Mouse (Mus musculus) midbrain, embryonic 12.5 days (tissue): Measurements from ENCODE around the gene Gm11983. TPM values are rescaled to one million over a fixed set of nuclear protein-coding genes. Genes with fewer than 3 reads are reported as not detected.
A peak's percentile ranks its signal among the peaks of the same experiment; 100 is the strongest.
"Not testable (repeated sequence)": the region's sequence is repeated elsewhere in the genome, so short reads cannot be mapped to it uniquely, and the experiment has no call there.

ENCODE experiments used
- ATAC-seq: fragments of 200-750 bp; cut with Nextera tagmentation; 2 replicates; pipeline ENCODE4 v1.8.0; 2017; ENCODE audit warnings: low read depth, moderate TSS enrichment, moderate library complexity; ENCODE audit not compliant: low FRiP score
- H3K27ac ChIP-seq: fragments of 300-500 bp; sonication (generic); replicated peaks from 2 replicates; pipeline ENCODE4 v1.5.1; 2016; ENCODE audit warnings: mild to moderate bottlenecking
- H3K27me3 ChIP-seq: fragments of 300-500 bp; sonication (generic); 2 replicates; pipeline ENCODE4 v1.6.1; 2016; ENCODE audit warnings: mild to moderate bottlenecking
- H3K36me3 ChIP-seq: fragments of 300-500 bp; sonication (generic); 2 replicates; pipeline ENCODE4 v1.6.1; 2016
- H3K4me1 ChIP-seq: fragments of 300-500 bp; sonication (generic); 2 replicates; pipeline ENCODE4 v1.6.1; 2016
- H3K4me2 ChIP-seq: fragments of 300-500 bp; sonication (generic); replicated peaks from 2 replicates; pipeline ENCODE4 v1.6.1; 2016; ENCODE audit warnings: mild to moderate bottlenecking, moderate library complexity
- H3K4me3 ChIP-seq: fragments of 300-500 bp; sonication (generic); 2 replicates; pipeline ENCODE4 v1.5.1; 2016; ENCODE audit warnings: mild to moderate bottlenecking
- H3K9ac ChIP-seq: fragments of 300-500 bp; sonication (generic); replicated peaks from 2 replicates; pipeline ENCODE4 v1.6.1; 2016; ENCODE audit warnings: mild to moderate bottlenecking, moderate library complexity
- H3K9me3 ChIP-seq: fragments of 300-500 bp; sonication (generic); 2 replicates; pipeline ENCODE4 v1.6.1; 2016; ENCODE audit warnings: mild to moderate bottlenecking
- WGBS: fragments of 180-500 bp; shearing (Covaris S2); methylation state at CpG from one replicate; pipeline ENCODE4 v1.1.7; 2016; 5-methylcytosine and 5-hydroxymethylcytosine counted together
- polyA plus RNA-seq: library from polyadenylated mRNA; unstranded; fragments of >200 nt; fragmentation: Nextera tagmentation; extraction: Ambion mirVana; gene quantifications from 2 replicates; pipeline ENCODE4 v1.2.1, GENCODE M21; 2016

Gm11983 gene
- not detected in 2 replicates for polyA plus RNA-seq

DNA sequence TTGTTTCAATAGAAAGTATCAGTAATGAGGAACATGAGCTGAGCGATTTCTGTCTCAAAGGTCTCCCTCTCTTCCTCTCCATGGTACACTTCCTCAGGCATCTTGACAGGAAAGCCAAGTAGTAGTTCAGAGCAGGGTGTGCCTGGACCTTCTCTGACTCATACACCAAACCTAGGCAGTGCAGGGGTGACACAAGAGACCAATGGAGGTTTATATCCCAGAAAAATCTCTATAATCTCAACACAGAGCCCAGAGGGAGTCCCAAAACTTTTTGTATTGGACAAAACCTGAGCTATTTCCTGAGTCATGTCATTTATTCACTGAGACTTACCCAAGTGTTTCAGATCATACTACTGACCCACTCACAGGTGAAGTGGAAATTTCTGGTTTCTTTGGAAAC is at the start of gene Gm11983:
TSS of gene Gm11983 (minus strand) at position 101 of the 400 bp plus-strand sequence.
- Histone ChIP-seq H3K27ac (no peak within 1 kb of the TSS), H3K4me2 (no peak within 1 kb of the TSS), H3K36me3 (no peaks in the 10 kb centered on the region), H3K27me3 (no peaks in the 10 kb centered on the region), H3K4me3 (no peak within 1 kb of the TSS), H3K9me3 (no peaks in the 10 kb centered on the region), H3K9ac (no peak within 1 kb of the TSS), H3K4me1 (no peaks in the 10 kb centered on the region)
- ATAC-seq: no peak
- 93% methylated on average over 1 of the region's 1 CpGs for WGBS

DNA sequence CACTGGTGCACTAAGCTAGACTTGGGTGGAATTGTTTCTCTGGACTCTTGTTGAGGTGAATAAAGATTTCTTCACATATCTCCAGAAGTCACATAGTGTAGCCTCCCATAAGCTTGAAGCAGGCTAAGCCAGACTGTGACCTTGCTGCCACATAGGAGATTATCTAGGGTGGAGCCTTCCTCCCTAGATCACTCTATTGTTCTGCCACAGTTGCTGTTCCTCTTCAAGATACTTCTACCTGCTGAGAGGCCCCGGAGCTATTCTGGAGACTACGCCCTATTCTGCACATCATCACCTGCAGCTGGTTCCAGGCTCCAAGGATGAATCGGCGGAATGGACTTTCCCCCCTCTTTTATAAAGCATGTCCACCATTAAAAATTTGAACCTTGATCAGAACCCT is 45.6 kb upstream of the Gm11983 start:
- H3K4me3 ChIP-seq, H3K36me3 ChIP-seq, H3K4me2 ChIP-seq, H3K27ac ChIP-seq, ATAC-seq, H3K4me1 ChIP-seq, H3K9me3 ChIP-seq, H3K27me3 ChIP-seq, H3K9ac ChIP-seq: not testable (repeated sequence)
- 95% methylated on average over 4 of the region's 4 CpGs for WGBS

DNA sequence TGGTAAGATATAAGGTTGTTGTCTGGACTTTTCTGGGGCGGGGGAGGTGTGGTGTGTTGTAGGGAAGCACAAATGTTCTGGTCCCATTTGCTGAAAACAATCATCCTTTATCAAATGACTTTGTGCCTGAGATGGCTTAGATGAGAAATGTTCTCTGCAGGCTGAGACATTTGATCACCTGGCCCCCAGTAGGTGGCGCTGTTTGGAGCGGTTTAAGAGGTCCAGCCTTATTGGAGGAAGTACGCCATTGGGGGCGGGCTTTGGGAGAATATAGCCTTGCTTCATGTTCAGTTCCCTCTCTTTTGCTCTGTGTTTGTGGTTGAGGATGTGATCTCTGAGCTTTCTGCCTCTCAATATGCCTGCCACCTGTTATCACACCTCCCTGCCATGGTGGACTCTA is 44.2 kb upstream of the Gm11983 start:
- Histone ChIP-seq H3K36me3 (no peaks in the 10 kb centered on the region), H3K4me1 (no peaks in the 10 kb centered on the region), H3K27ac (no peak overlapping the region), H3K4me3 (no peak overlapping the region), H3K4me2 (no peak overlapping the region), H3K9me3 (no peaks in the 10 kb centered on the region), H3K9ac (no peak overlapping the region), H3K27me3 (no peaks in the 10 kb centered on the region)
- no peak for ATAC-seq
- WGBS: 52% methylated on average over 5 of the region's 5 CpGs

DNA sequence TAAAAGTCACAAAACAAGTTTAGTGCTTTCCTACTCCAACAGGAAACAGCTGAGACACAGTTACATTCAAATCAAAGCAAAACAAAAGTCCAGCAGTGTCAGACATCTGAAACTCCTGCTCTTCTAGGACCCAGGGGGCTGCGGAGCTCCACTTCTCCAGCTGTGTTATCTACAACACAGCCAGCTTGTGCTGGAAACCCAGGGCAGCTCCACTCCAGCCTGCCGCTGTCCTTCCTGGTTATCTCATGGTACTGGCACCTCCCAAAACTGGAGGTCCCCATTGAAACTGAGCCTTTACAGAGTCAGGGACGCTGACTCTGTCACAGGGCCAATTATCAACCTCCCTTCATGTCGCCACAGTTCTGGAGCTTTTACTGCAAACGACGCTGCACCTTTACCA is 40.3 kb upstream of the Gm11983 start:
- no peaks in the 10 kb centered on the region for H3K4me1 ChIP-seq
- ATAC-seq: no peak
- no peaks in the 10 kb centered on the region for H3K9me3 ChIP-seq
- H3K36me3 ChIP-seq: no peaks in the 10 kb centered on the region
- H3K4me2 ChIP-seq: no peak overlapping the region
- no peak overlapping the region for H3K4me3 ChIP-seq
- H3K9ac ChIP-seq: no peak overlapping the region
- WGBS: 82% methylated on average over 6 of the region's 6 CpGs
- no peaks in the 10 kb centered on the region for H3K27me3 ChIP-seq
- no peak overlapping the region for H3K27ac ChIP-seq

DNA sequence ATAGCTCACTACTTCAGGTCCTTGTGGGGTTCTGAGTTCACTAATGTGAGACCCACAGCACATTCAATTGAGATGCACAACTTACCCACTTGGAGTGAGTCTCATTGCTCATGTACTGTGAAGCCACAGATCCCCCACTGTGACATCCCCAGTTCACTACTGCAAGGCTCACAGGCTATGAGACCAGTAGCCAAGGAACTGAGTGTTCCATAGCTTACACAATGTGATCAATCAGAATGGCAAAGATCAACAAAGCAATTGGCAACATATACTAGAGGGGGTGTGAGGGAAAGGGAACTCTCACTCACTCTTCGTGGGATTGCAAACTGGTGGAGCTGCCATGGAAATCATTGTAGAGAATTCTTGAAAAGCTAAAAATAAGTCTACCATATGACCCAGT is 33.5 kb upstream of the Gm11983 start:
- Histone ChIP-seq H3K36me3 (no peaks in the 10 kb centered on the region), H3K9me3 (no peaks in the 10 kb centered on the region), H3K4me1 (no peaks in the 10 kb centered on the region), H3K4me2 (no peak overlapping the region), H3K27me3 (no peaks in the 10 kb centered on the region), H3K4me3 (no peak overlapping the region), H3K27ac (no peak overlapping the region), H3K9ac (no peak overlapping the region)
- WGBS: 82% methylated on average over 1 of the region's 1 CpGs
- ATAC-seq: no peak

DNA sequence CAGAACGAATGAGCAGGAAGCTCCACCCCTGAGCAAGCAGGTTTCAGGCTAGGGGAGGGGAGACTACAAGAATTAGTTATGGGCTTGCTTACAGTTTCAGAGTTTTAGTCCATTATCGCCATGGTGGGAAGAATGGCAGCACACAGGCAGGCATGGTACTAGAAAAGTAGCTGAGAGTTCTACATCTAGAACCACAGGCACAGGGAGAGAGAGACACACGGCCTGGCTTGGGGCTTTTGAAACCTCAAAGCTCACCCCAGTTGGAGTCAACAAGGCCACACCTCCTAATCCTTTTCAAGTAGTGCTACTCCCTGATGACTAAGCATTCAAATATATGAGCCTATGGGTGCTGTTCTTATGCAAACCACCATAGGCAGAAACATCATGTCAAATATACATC is 28.1 kb upstream of the Gm11983 start:
- Histone ChIP-seq H3K4me1 (peaks cover 6% of the 10 kb centered on the region), H3K4me2 (no peak overlapping the region), H3K9me3 (no peaks in the 10 kb centered on the region), H3K27ac (no peak overlapping the region), H3K27me3 (no peaks in the 10 kb centered on the region), H3K36me3 (no peaks in the 10 kb centered on the region), H3K4me3 (no peak overlapping the region), H3K9ac (no peak overlapping the region)
- WGBS: 87% methylated on average over 3 of the region's 3 CpGs
- ATAC-seq: no peak

DNA sequence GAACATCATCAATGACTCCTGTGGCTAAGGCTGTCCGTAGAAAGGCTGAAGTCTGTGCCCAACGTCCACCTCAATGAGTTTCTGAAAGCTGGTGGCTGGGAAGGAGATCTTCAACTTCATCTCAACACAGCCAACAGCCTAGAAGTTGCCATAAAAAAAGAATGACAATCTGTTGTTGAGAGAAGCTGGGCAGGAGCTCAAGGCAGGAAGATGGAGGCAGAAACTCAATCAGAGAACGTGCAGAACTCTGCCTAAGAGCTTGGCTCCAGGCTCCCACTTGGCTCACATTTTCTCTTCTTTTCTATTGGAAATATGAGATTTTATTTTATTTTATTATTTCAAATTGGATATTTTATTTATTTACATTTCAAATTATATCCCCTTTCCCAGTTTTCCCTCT is 24.7 kb upstream of the Gm11983 start:
- H3K36me3 ChIP-seq: no peaks in the 10 kb centered on the region
- no peak overlapping the region for H3K4me2 ChIP-seq
- no peaks in the 10 kb centered on the region for H3K9me3 ChIP-seq
- H3K27ac ChIP-seq: no peak overlapping the region
- no peak for ATAC-seq
- no peaks in the 10 kb centered on the region for H3K27me3 ChIP-seq
- 91% methylated on average over 3 of the region's 3 CpGs for WGBS
- H3K4me1 ChIP-seq: peaks cover 22% of the 10 kb centered on the region
- no peak overlapping the region for H3K9ac ChIP-seq
- H3K4me3 ChIP-seq: no peak overlapping the region

DNA sequence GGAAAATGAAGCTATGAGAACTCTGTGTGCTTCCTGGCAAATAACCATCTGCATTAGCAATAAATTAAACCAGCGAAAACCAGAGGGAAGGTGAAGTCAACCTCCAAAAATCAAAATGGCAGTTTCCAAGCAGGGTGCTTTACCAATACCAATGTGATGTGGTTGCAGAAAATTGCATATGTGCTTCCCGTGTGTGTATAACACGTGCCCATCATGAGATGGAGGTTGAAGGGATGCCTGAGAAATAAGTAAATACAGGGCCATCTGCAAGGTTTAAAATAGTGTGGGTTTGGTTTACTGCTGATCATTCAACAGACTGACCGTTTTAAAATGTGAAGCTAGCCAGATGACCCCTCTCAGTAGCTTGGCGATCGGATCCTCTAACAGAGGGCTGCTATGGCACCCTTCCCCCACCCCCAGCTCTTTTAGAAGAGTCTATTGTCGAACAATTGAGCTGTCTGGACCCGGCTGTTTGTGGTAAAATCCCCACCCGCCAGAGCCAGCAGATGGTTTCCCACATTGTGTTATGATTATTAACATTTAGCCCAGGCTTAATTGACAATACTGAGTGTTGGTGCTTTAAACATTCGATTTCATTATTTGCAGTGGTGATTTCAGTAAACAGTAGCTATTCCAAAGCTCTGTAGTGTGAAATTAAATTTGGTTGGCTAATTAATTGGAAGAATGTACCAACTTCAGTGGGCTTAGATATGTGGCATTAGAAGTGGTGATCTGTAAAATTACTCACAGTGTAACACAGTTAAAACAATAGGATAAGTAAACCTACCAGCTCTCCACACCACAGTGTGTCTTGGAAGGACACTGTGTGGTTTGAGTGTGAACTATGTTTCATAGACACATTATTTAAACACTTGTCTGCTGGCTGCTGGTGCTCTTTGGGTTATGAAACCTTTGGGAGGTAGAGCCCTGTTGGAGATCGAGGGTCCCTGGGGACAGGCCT is 22.7 kb upstream of the Gm11983 start:
- peak; percentile 94 for ATAC-seq
- 27% methylated on average over 11 of the region's 11 CpGs for WGBS
- H3K9ac ChIP-seq: no peak overlapping the region
- H3K4me1 ChIP-seq: peaks cover 22% of the 10 kb centered on the region
- no peak overlapping the region for H3K4me3 ChIP-seq
- H3K4me2 ChIP-seq: 0 out of 2 replicates have a peak overlapping the region, but pooled peaks have one; percentile 18
- no peaks in the 10 kb centered on the region for H3K27me3 ChIP-seq
- H3K9me3 ChIP-seq: no peaks in the 10 kb centered on the region
- H3K27ac ChIP-seq: peak overlapping the region; percentile 69
- no peaks in the 10 kb centered on the region for H3K36me3 ChIP-seq

DNA sequence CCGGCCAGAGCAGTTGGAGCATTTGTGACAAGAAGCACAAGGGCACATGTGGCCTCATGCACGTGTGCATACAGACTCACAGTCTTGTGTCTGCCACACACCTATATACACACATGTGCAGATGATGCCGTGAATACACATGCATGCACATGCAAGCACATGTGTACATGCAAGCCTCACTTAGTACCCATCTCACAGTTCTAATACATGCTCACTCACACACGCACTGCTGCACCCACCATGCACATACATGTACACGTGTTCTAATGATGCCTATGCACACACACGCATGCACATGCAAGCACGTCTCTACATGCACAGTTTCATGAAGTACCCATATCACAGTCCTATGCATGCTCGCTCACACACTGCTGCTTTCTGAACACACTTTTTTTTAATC is 21.6 kb upstream of the Gm11983 start:
- no peaks in the 10 kb centered on the region for H3K9me3 ChIP-seq
- H3K27me3 ChIP-seq: no peaks in the 10 kb centered on the region
- no peaks in the 10 kb centered on the region for H3K36me3 ChIP-seq
- no peak for ATAC-seq
- no peak overlapping the region for H3K4me2 ChIP-seq
- H3K27ac ChIP-seq: 0 out of 2 replicates have a peak overlapping the region, but pooled peaks have one; percentile 69
- peaks cover 22% of the 10 kb centered on the region for H3K4me1 ChIP-seq
- H3K4me3 ChIP-seq: no peak overlapping the region
- 88% methylated on average over 8 of the region's 8 CpGs for WGBS
- no peak overlapping the region for H3K9ac ChIP-seq

DNA sequence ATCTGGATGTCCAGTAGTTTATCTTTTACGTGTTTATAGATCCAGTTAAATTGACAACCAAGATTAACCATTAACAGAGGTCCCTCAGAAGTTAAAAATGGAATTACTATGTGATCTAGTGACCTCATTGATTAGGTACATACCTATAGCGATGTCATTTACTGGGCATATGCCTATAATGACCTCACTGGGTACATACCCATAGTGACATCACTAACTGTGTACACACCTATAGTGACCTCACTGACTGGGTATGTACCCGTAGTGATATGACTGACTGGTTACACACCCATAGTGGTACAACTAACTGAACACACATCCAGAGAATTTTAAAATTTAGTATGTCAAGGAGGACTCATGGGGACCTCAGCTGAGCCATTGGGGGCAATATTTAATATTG is 18.5 kb upstream of the Gm11983 start:
- H3K9me3 ChIP-seq: 0 out of 2 replicates have a peak, but pooled peaks cover 2% of the 10 kb centered on the region
- ATAC-seq: no peak
- H3K9ac ChIP-seq: no peak overlapping the region
- no peaks in the 10 kb centered on the region for H3K27me3 ChIP-seq
- WGBS: 85% methylated on average over 3 of the region's 3 CpGs
- no peak overlapping the region for H3K27ac ChIP-seq
- H3K4me2 ChIP-seq: no peak overlapping the region
- H3K4me3 ChIP-seq: no peak overlapping the region
- H3K36me3 ChIP-seq: no peaks in the 10 kb centered on the region
- peaks cover 20% of the 10 kb centered on the region for H3K4me1 ChIP-seq

DNA sequence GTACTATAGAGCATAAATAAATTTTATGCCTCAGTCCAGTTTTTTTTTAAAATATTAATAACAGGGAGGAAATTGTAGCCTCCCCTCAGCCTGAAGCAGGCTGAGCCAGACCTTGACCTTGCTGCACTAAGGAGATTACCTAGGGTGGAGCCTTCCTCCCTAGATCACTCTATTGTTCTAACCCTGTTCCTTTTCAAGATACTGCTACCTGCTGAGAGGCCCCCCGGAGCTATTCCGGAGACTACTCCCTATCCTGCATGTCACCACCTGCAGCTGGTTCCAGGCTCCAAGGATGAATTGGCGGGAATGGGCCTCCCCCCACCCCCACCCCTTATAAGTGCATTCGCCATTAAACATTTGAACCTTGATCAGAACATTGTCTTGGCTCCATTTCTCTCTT is 15.9 kb upstream of the Gm11983 start:
- H3K9ac ChIP-seq, H3K27ac ChIP-seq, H3K4me2 ChIP-seq, H3K4me3 ChIP-seq, H3K9me3 ChIP-seq, H3K36me3 ChIP-seq, H3K4me1 ChIP-seq, H3K27me3 ChIP-seq, ATAC-seq: not testable (repeated sequence)
- 63% methylated on average over 4 of the region's 4 CpGs for WGBS

DNA sequence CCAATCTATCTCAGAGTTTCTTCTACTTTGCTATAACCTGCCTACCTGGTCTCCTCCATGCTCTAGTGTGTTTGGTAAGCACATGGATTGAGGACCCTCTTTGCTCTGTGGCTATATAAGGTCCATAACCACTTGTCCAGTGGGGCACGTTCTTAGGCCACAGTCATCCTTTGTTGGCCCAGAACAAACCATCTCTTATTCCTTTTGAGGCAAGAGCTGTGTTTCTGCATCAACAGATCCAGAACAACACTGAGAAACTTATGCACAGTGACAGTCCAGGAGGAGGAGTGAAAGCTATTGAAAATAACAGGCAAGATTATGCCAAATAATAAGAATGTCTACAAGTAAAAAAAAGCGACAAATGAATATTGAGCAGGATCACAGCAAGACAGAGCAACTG is 6.4 kb upstream of the Gm11983 start:
- H3K4me3 ChIP-seq: no peak overlapping the region
- no peaks in the 10 kb centered on the region for H3K9me3 ChIP-seq
- ATAC-seq: no peak
- no peaks in the 10 kb centered on the region for H3K27me3 ChIP-seq
- H3K4me1 ChIP-seq: no peaks in the 10 kb centered on the region
- H3K27ac ChIP-seq: no peak overlapping the region
- WGBS: 84% methylated on average over 2 of the region's 2 CpGs
- H3K36me3 ChIP-seq: no peaks in the 10 kb centered on the region
- no peak overlapping the region for H3K4me2 ChIP-seq
- no peak overlapping the region for H3K9ac ChIP-seq
